Mouse (Mus musculus): ENCODE results near the gene Thbs4.

DNA sequence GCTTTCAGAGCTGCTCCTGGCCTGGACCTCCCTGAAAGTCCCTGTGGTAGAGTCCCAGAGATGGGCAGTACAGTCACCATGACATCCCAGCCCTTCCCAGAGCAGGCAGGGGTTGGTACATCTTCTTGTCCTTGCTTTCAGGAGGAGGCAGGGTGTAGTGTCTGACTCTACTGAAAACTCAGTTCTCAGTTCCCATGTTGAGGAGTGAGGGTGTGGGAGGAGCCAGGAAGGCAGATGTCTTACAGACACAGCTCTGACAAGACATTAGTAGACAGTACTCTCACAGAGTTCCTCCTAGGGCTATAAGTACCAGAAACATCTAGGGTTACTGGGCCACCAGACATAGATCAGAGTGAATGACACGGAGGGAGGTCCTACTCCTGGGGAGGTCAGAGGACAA is 32.3 kb downstream of the Thbs4 start:
- TF ChIP-seq CTCF (conservative IDR thresholded peaks at IDR 0.05; ENCODE audit: low read length) (no peak), NANOG (IDR thresholded peaks at IDR 0.05; ENCODE audit: borderline replicate concordance, low read length) (no peak), POU5F1 (IDR thresholded peaks at IDR 0.05; ENCODE audit: borderline replicate concordance, low read length) (no peak)

Data from E14TG2a.4 (cell line).